ENCODE assay signal across 10 mouse cellular contexts in genomic region chr2:159062266-159062665, GRCm38 (mm10).
DNase-seq lines count a peak whose midpoint lies in the region; ATAC-seq lines count a peak whose summit lies in the region.
"Had no signal": no experiment of that assay in that cellular context is flagged by ENCODE, and none has a peak within 500 bp of the region (broad histone marks: within the 10 kb centered on the region; RNA-seq: fewer than 3 reads in every experiment).

No protein-coding gene starts in this region.

- WGBS in kidney, embryonic 15.5 days: 88% methylated on average over 2 of the region's 2 CpGs
- 86% methylated on average over 2 of the region's 2 CpGs for WGBS in hindbrain, embryonic 11.5 days

- H3K4me2 ChIP-seq in kidney, embryonic 15.5 days: no peak overlapping the region
- H3K4me2 ChIP-seq in hindbrain, embryonic 11.5 days (replicated peaks; ENCODE audit: low read depth, low read length): no peak overlapping the region
- H3K4me2 ChIP-seq: lung, embryonic 15.5 days had no signal

- H3K36me3 ChIP-seq in kidney, embryonic 15.5 days: no peaks in the 10 kb centered on the region
- H3K36me3 ChIP-seq in hindbrain, embryonic 11.5 days (ENCODE audit: control insufficient read depth, insufficient read depth, low read length): no peaks in the 10 kb centered on the region
- H3K36me3 ChIP-seq: lung, embryonic 15.5 days had no signal

- H3K27ac ChIP-seq in kidney, embryonic 15.5 days: no peak overlapping the region
- no peak overlapping the region for H3K27ac ChIP-seq in hindbrain, embryonic 11.5 days (ENCODE audit: low read depth, low read length)
- H3K27ac ChIP-seq: lung, embryonic 15.5 days had no signal

- peak; percentile 46 for DNase-seq in adrenal gland, adult 2 months
- no peak for DNase-seq in adrenal gland, postnatal 4 days (ENCODE audit: low spot score in 2 of 2)
- peak; percentile 48 for DNase-seq in kidney, postnatal 10 days
- peak; percentile 34 for DNase-seq in brain, adult 2 months (ENCODE audit: low read depth, low spot score)
- peak; percentile 30 for DNase-seq in left cerebral cortex, postnatal 4 days
- no peak for DNase-seq in c-Kit-positive CD71-positive TER-119-positive erythroid progenitor cells, embryonic 14.5 days (ENCODE audit: low spot score)
- DNase-seq in hindbrain, embryonic 11.5 days (ENCODE audit: low spot score): no peak
- DNase-seq: cerebellum, postnatal 25 days had no signal

- no peak overlapping the region for H3K9ac ChIP-seq in kidney, embryonic 15.5 days
- H3K9ac ChIP-seq in hindbrain, embryonic 11.5 days (ENCODE audit: low read depth, low read length): no peak overlapping the region
- H3K9ac ChIP-seq: lung, embryonic 15.5 days had no signal

- no peaks in the 10 kb centered on the region for H3K27me3 ChIP-seq in kidney, embryonic 15.5 days
- no peaks in the 10 kb centered on the region for H3K27me3 ChIP-seq in hindbrain, embryonic 11.5 days (ENCODE audit: control insufficient read depth, insufficient read depth, low read length)
- H3K27me3 ChIP-seq: lung, embryonic 15.5 days had no signal

- ATAC-seq in kidney, embryonic 15.5 days (replicated peaks; ENCODE audit: low FRiP score): no peak
- ATAC-seq in hindbrain, embryonic 11.5 days (ENCODE audit: low FRiP score): no peak

- intact Hi-C loops in left cerebral cortex, postnatal 4 days (cut with DNase I): loop anchor here (10.0 kb wide), 1 partner anchor 147 kb away; no protein-coding TSS in a partner anchor

- peaks cover 12% of the 10 kb centered on the region for H3K4me1 ChIP-seq in kidney, embryonic 15.5 days
- H3K4me1 ChIP-seq in hindbrain, embryonic 11.5 days (replicated peaks; ENCODE audit: control insufficient read depth, insufficient read depth, low read length): no peaks in the 10 kb centered on the region

- H3K9me3 ChIP-seq in kidney, embryonic 15.5 days (replicated peaks): no peaks in the 10 kb centered on the region
- no peaks in the 10 kb centered on the region for H3K9me3 ChIP-seq in hindbrain, embryonic 11.5 days (ENCODE audit: control insufficient read depth, low read length)
- H3K9me3 ChIP-seq: lung, embryonic 15.5 days had no signal

- no peak overlapping the region for H3K4me3 ChIP-seq in kidney, embryonic 15.5 days (replicated peaks)
- no peak overlapping the region for H3K4me3 ChIP-seq in hindbrain, embryonic 11.5 days (ENCODE audit: low read depth, low read length)
- H3K4me3 ChIP-seq: lung, embryonic 15.5 days had no signal

Comparison
In these comparisons a context has a peak if more than half of its experiments do, and no peak if none do; other contexts are left out.
1. DNase-seq: peak in adrenal gland, adult 2 months (single experiment), kidney, postnatal 10 days (single experiment), brain, adult 2 months (single experiment) and left cerebral cortex, postnatal 4 days (single experiment); none in adrenal gland, postnatal 4 days (0 of 2), c-Kit-positive CD71-positive TER-119-positive erythroid progenitor cells, embryonic 14.5 days (single experiment) and hindbrain, embryonic 11.5 days (single experiment).